Mouse (Mus musculus) thymus, postnatal 10 days (tissue): ENCODE measurements around the gene Gbgt1.

Experiments
- DNase-seq, 2 experiments: peaks; one replicate each; pipeline ENCODE4 v3.0.0; 2021; ENCODE audit warnings: low spot score in 2 of 2

The Gbgt1 gene

GRCm38 (mm10) chr2:28549157-28549556 lies 52.5 kb downstream of the Gbgt1 start:
- no peak for DNase-seq

DNA sequence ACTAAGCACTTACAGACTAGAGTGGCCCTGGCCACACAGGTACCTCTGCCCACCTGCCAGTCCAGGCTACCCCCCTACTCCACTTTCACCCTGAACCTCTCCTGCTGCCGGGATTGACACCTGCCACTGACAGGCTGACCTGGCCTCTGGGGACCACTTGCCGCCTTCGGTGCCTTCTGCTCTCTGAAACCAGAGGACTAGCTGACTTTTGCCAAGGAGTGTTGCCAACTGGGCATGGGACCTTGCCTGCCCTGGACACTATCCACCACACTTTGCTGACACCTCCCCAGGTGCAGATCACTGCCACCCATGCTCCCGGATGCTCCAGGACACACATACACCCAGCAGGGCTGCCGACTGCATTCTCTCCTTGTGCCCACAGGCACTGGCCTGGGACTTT lies 55.6 kb downstream of the Gbgt1 start:
- DNase-seq = no peak
